Mouse (Mus musculus): ENCODE measurements around the gene Pfkl.
"Not testable (repeated sequence)": the region's sequence is repeated elsewhere in the genome, so short reads cannot be mapped to it uniquely, and the experiment has no call there.

Gene Pfkl

GRCm38 (mm10) chr10:77971709-77972553 lies 38.0 kb downstream of the Pfkl start:
- DNase-seq (ENCODE audit: extremely low spot score, low read depth, low spot score): no peak

DNA sequence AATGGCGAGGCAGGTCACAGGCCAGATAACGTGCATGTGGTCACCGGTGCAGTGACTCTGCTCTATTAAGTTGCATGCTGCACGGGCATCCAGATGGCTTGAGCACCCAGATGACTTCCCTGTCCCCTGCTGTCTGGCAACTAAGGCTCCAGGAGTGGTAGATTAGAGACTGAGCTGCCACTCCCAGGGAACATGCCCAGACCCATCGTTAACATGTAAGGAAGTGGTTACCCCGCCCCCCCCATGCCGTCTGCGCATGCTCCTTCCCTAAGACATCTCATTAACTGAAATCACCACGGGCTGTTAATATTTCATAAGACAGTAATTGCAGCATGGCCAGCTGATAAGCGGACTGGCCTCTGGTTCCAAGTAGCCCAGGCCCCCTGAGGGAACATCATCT lies 38.7 kb downstream of the Pfkl start:
- DNase-seq (ENCODE audit: extremely low spot score, low read depth, low spot score): no peak

DNA sequence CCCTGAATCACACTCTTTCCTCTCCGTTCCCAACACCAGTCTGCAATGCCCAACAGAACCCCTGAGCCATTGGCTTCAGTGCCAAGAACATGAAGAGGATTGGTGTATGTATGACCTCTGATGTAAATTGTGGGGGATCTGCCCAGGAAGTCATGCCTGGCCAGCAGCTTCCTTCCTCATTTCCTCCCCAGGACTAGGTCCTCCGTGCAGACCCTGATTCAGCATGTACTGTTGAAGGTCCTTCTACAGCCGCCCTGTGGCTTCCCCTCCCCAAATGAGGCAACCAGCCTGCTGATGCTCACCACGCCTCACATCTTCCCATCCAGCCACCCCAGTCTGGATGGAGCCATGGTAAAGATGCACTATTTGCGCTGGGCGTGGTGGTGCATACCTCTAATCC lies 39.4 kb downstream of the Pfkl start, which contains the start of gene Trpm2:
Gene Trpm2, minus strand, starts transcription at position 83 of the 400 bp plus-strand sequence.
- DNase-seq (ENCODE audit: extremely low spot score, low read depth, low spot score): no peak

DNA sequence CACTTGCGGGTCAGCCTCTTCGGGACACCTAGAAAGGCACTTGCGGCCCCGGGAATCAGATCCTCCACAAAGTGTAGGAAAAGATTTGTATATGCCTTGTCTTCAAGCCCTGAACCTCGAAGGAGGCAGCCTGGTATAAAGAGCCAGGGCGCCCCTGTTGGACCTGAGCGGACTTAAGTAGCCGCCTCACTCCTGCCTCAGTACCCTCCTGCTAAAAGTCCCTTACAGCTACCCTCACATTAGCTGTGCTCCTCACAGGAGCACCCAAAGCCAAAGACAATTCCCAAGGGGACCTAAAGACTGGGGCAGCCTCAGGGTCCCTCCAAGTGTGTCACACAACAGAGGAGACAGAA lies 39.9 kb downstream of the Pfkl start:
- no peak for DNase-seq (ENCODE audit: extremely low spot score, low read depth, low spot score)

DNA sequence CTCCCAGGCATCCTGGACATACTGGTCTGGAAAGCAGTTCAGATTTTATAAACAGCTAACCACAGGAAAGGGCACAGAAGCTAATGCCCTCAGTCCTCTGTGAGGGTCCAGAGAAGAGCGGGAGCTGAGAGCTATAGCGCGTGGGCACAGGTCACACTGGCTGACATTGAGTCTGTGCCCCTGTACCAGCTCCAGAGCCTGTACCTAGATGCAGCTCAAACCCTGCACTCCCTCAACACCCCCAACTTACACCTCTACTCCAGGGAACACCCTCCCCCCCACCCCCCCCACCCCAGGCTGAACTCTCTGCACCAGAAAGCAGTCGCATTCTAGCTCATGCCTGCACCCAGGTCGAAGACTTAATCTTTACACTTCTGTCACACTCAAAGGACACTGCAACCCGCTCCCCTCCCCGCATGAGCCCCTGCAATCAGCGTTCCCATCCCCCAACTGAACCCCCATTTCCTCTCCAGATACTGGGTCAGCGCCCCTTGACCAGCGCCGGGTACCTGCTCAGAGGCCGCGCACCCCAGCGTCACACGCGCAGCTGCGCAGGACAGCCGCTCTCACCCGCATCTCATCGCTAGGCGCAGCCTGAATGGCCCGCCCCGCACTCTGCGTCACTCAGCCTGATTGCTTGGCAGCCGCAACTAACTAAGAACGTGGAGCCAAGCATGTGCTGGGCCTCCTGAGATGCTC lies 40.5 kb downstream of the Pfkl start:
- no peak for DNase-seq (ENCODE audit: extremely low spot score, low read depth, low spot score)

DNA sequence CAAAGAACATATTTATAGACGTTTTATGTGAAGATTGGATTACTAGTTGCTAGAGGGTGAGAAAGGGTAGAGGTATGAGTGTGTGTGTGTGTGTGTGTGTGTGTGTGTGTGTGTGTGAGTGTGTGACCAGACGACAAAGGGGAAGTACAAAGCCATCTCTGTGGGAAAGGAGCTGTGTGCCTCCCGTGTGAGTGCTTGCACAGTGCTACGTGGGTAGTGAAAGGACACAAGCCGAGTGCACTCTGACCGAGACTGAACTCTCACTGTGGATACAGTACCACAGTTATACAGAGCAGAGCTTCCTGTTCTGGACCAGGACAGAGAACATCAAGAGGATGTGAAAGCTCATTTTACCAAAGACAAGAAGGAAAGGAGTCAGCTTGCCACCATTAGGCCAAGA lies 45.9 kb downstream of the Pfkl start:
- DNase-seq (ENCODE audit: extremely low spot score, low read depth, low spot score): no peak

- no peak for DNase-seq (ENCODE audit: extremely low spot score, low read depth, low spot score)
These were observed 47.2 kb downstream of the Pfkl start for GRCm38 (mm10) chr10:77962725-77963124.

DNA sequence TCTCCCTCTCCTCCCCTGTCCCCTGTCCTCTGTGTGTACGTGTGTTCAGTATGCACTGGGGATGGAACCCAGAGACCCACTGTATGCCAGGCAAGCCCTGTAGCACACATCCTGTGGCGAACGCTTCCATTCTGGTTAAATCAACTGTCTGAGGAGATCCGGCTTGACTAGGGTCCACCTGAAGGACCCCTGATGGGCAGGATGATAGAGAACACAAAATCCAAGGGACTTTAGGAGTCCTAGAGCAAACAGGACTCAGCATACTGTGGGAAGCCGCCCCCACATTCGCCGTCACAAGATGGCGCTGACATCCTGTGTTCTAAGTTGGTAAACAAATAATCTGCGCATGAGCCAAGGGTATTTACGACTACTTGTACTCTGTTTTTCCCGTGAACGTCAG lies 59.4 kb downstream of the Pfkl start:
- not testable (repeated sequence) for DNase-seq (ENCODE audit: extremely low spot score, low read depth, low spot score)

GRCm38 (mm10) chr10:77939685-77940084 lies 70.2 kb downstream of the Pfkl start:
- DNase-seq (ENCODE audit: extremely low spot score, low read depth, low spot score): no peak

Measured in hindlimb bud, embryonic 11.5 days (tissue).